Comparison of ENCODE assay signal across 14 mouse cellular contexts in genomic region chr10:116738533-116738932, GRCm38 (mm10).
"Had no signal": no experiment of that assay in that cellular context is flagged by ENCODE, and none has a peak within 500 bp of the region (broad histone marks: within the 10 kb centered on the region; RNA-seq: fewer than 3 reads in every experiment).

No protein-coding gene starts in this region.

- H3K27ac ChIP-seq: kidney, postnatal 0 days; liver, embryonic 14.5 days; lung, embryonic 15.5 days had no signal

- H3K4me1 ChIP-seq: lung, embryonic 15.5 days had no signal

- H3K4me3 ChIP-seq: limb, embryonic 12.5 days; limb, embryonic 15.5 days; lung, embryonic 15.5 days had no signal

- ATAC-seq: liver, postnatal 0 days had no signal

- DNase-seq: kidney, postnatal 25 days; left cerebral cortex, postnatal 4 days; liver, postnatal 0 days; lung, postnatal 10 days; lung, postnatal 36 days; midbrain, embryonic 14.5 days; thymus, adult 2 months; thymus, postnatal 14 days; thymus, postnatal 4 days had no signal
